Mouse (Mus musculus) neural tube, embryonic 11.5 days (tissue): ENCODE results near the gene Padi6. TPM values are rescaled to one million over a fixed set of nuclear protein-coding genes. Genes with fewer than 3 reads are reported as not detected.

Source experiments
- ATAC-seq: fragments of 200-750 bp; cut with Nextera tagmentation; 2 replicates; pipeline ENCODE4 v1.8.0; 2017; ENCODE audit warnings: moderate number of reproducible peaks, mild to moderate bottlenecking, moderate TSS enrichment, moderate library complexity; ENCODE audit not compliant: insufficient read depth, low FRiP score, low TSS enrichment
- DNase-seq: peaks from one replicate; pipeline ENCODE4 v3.0.0-alpha.2; 2015; ENCODE audit warnings: low spot score
- H3K27ac ChIP-seq: fragments of 300-500 bp; sonication (generic); 2 replicates; pipeline ENCODE4 v1.5.1; 2014; ENCODE audit warnings: low read depth, mild to moderate bottlenecking, low read length
- H3K27me3 ChIP-seq: fragments of 300-500 bp; sonication (generic); 2 replicates; pipeline ENCODE4 v1.6.1; 2014; ENCODE audit warnings: mild to moderate bottlenecking, low read length, mixed read lengths; ENCODE audit not compliant: control insufficient read depth, insufficient read depth
- H3K36me3 ChIP-seq: fragments of 300-500 bp; sonication (generic); 2 replicates; pipeline ENCODE4 v1.6.1; 2014; ENCODE audit warnings: mild to moderate bottlenecking, low read length, moderate library complexity, mixed read lengths; ENCODE audit not compliant: control insufficient read depth, insufficient read depth
- H3K4me1 ChIP-seq: fragments of 300-500 bp; sonication (generic); 2 replicates; pipeline ENCODE4 v1.6.1; 2014; ENCODE audit warnings: low read length, mixed read lengths; ENCODE audit not compliant: control insufficient read depth, insufficient read depth
- H3K4me2 ChIP-seq: fragments of 300-500 bp; sonication (generic); 2 replicates; pipeline ENCODE4 v1.6.1; 2014; ENCODE audit warnings: low read depth, mild to moderate bottlenecking, moderate library complexity
- H3K4me3 ChIP-seq: fragments of 300-500 bp; sonication (generic); 2 replicates; pipeline ENCODE4 v1.5.1; 2014; ENCODE audit warnings: low read depth, low read length
- H3K9ac ChIP-seq: fragments of 300-500 bp; sonication (generic); 2 replicates; pipeline ENCODE4 v1.6.1; 2014; ENCODE audit warnings: mild to moderate bottlenecking, low read length
- H3K9me3 ChIP-seq: fragments of 300-500 bp; sonication (generic); 2 replicates; pipeline ENCODE4 v1.6.1; 2016; ENCODE audit warnings: low read length; ENCODE audit not compliant: control insufficient read depth
- WGBS: fragments of 180-500 bp; shearing (Covaris S2); extraction: QIAGEN DNeasy Blood & Tissue Kit; methylation state at CpG from one replicate; pipeline ENCODE4 v1.1.7; 2014; 5-methylcytosine and 5-hydroxymethylcytosine counted together
- polyA plus RNA-seq: library from polyadenylated mRNA; unstranded; fragments of >200 nt; fragmentation: Nextera tagmentation; extraction: Ambion mirVana; gene quantifications from 2 replicates; pipeline ENCODE4 v1.2.1, GENCODE M21; 2014

Gene Padi6
- polyA plus RNA-seq, 1 experiment from 2014 or later, result not detected

DNA sequence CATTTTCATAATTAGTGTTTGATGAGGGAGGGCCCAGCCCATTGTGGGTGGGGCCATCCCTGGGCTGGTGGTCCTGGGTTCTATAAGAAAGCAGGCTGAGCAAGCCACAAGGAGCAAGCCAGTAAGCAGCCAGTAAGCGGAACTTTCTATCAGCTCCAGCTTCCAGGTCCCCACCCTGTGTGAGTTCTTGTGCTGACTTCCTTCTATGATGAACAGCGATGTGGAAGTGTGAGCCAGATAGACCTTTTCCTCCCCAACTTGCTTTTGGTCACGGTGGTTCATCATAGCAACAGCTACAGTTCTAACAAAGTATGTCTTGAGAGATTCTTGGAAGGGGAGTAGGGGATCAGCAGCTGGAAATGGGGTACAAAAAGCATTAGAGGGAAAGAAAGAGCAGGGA, 23.5 kb upstream of the Padi6 start:
- Histone ChIP-seq H3K9me3 (no peaks in the 10 kb centered on the region), H3K9ac (no peak overlapping the region), H3K27ac (no peak overlapping the region), H3K36me3 (no peaks in the 10 kb centered on the region), H3K4me1 (no peaks in the 10 kb centered on the region; the same call in 1 of the 2 replicates), H3K4me3 (no peak overlapping the region), H3K4me2 (no peak overlapping the region), H3K27me3 (no peaks in the 10 kb centered on the region)
- 81% methylated on average over 3 of the region's 3 CpGs for WGBS
- DNase-seq (no peak), ATAC-seq (no peak)

GRCm38 (mm10) chr4:140763158-140763557, 20.7 kb upstream of the Padi6 start:
- Histone ChIP-seq H3K4me3 (no peak overlapping the region), H3K4me2 (no peak overlapping the region), H3K9ac (no peak overlapping the region), H3K4me1 (peaks cover 2% of the 10 kb centered on the region), H3K27ac (no peak overlapping the region), H3K36me3 (no peaks in the 10 kb centered on the region), H3K9me3 (no peaks in the 10 kb centered on the region), H3K27me3 (no peaks in the 10 kb centered on the region)
- DNase-seq (peak; percentile 67), ATAC-seq (0 out of 2 replicates have a peak, but pooled peaks have one; percentile 13)
- 17% methylated on average over 9 of the region's 9 CpGs for WGBS

- Histone ChIP-seq H3K27me3 (no peaks in the 10 kb centered on the region), H3K27ac (no peak overlapping the region), H3K4me3 (no peak overlapping the region), H3K4me1 (peaks cover 6% of the 10 kb centered on the region), H3K9me3 (no peaks in the 10 kb centered on the region), H3K9ac (no peak overlapping the region), H3K36me3 (no peaks in the 10 kb centered on the region), H3K4me2 (no peak overlapping the region)
- WGBS, result 89% methylated on average over 7 of the region's 7 CpGs
- ATAC-seq (no peak), DNase-seq (no peak)
Measured at GRCm38 (mm10) chr4:140761601-140762000, 19.2 kb upstream of the Padi6 start.

- no peaks in the 10 kb centered on the region for H3K27me3 ChIP-seq
- H3K9me3 ChIP-seq, result no peaks in the 10 kb centered on the region
- H3K4me3 ChIP-seq, result no peak overlapping the region
Measured at GRCm38 (mm10) chr4:140755811-140756210, 13.4 kb upstream of the Padi6 start.

GRCm38 (mm10) chr4:140753366-140753765, 10.9 kb upstream of the Padi6 start:
- H3K27me3 ChIP-seq, result no peaks in the 10 kb centered on the region
- no peak overlapping the region for H3K27ac ChIP-seq
- no peak overlapping the region for H3K9ac ChIP-seq
- no peak for DNase-seq
- H3K4me1 ChIP-seq, result peaks cover 13% of the 10 kb centered on the region
- no peaks in the 10 kb centered on the region for H3K36me3 ChIP-seq
- 59% methylated on average over 7 of the region's 7 CpGs for WGBS
- no peak for ATAC-seq
- H3K9me3 ChIP-seq, result no peaks in the 10 kb centered on the region
- H3K4me3 ChIP-seq, result no peak overlapping the region
- no peak overlapping the region for H3K4me2 ChIP-seq

More at GRCm38 (mm10) chr4:140755811-140756210, 13.4 kb upstream of the Padi6 start:
- peaks cover 9% of the 10 kb centered on the region for H3K4me1 ChIP-seq
- no peak overlapping the region for H3K4me2 ChIP-seq
- H3K9ac ChIP-seq, result no peak overlapping the region
- DNase-seq (no peak), ATAC-seq (no peak)
- no peaks in the 10 kb centered on the region for H3K36me3 ChIP-seq
- 87% methylated on average over 3 of the region's 3 CpGs for WGBS
- no peak overlapping the region for H3K27ac ChIP-seq

DNA sequence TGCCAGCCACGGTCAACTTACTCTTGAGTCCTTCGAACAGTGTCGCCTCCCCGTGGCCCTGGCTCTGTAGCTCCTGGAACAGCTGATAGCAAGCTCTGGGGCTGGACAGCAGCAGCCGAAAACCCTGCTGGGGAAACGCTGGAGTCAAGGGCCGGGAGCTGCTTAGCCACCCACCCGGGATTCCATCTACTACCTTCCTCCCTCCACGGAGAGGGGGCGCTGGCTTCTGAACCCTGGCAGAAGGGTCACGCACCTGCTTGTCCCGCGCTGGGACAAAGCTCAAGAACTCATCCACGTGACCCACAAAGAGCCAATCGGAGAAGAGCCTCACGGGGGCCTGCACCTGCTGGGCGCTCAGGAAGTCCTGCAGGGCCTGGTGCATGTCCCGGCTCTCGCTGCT, 7.9 kb upstream of the Padi6 start:
- ATAC-seq (no peak), DNase-seq (peak; percentile 47)
- Histone ChIP-seq H3K27me3 (no peaks in the 10 kb centered on the region), H3K4me3 (no peak overlapping the region), H3K9me3 (no peaks in the 10 kb centered on the region), H3K9ac (peak overlapping the region; percentile 5; the same call in 1 of the 2 replicates), H3K27ac (no peak overlapping the region), H3K4me1 (peaks cover 7% of the 10 kb centered on the region; the same call in 1 of the 2 replicates), H3K4me2 (peak overlapping the region; percentile 34), H3K36me3 (no peaks in the 10 kb centered on the region)
- 5% methylated on average over 19 of the region's 19 CpGs for WGBS

DNA sequence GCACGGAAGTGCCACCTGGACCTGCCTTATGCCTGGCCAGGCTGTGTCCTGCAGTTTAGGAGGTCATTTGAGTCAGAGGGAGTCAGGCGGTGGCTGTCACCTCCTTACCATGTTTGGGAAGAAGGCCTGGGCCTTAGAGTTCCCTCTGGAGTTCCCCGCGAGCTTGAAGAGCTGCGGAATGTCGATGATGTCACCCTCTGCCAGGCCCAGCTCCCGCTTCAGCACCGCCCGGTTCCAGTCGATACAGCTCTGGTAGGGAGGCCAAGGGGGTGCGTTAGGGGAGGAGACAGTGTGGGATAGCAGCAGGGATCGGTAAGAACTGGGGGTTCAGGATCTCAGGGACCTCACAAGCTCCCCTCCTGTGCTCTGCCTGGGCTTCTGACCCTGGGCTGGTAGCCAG, 5.5 kb upstream of the Padi6 start:
- 30% methylated on average over 12 of the region's 12 CpGs for WGBS
- Histone ChIP-seq H3K36me3 (no peaks in the 10 kb centered on the region), H3K9ac (no peak overlapping the region), H3K27ac (no peak overlapping the region), H3K4me2 (no peak overlapping the region), H3K27me3 (no peaks in the 10 kb centered on the region), H3K9me3 (no peaks in the 10 kb centered on the region), H3K4me1 (peaks cover 6% of the 10 kb centered on the region), H3K4me3 (no peak overlapping the region)
- no peak for ATAC-seq
- no peak for DNase-seq

GRCm38 (mm10) chr4:140744654-140745053, 2.2 kb upstream of the Padi6 start:
- peaks cover 5% of the 10 kb centered on the region; the same call in 1 of the 2 replicates for H3K4me1 ChIP-seq
- no peak for ATAC-seq
- H3K4me2 ChIP-seq, result no peak overlapping the region
- H3K9me3 ChIP-seq, result no peaks in the 10 kb centered on the region
- no peak overlapping the region for H3K4me3 ChIP-seq
- WGBS, result 30% methylated on average over 3 of the region's 3 CpGs
- H3K36me3 ChIP-seq, result no peaks in the 10 kb centered on the region
- H3K9ac ChIP-seq, result no peak overlapping the region
- DNase-seq, result peak; percentile 30
- H3K27ac ChIP-seq, result no peak overlapping the region
- no peaks in the 10 kb centered on the region for H3K27me3 ChIP-seq

DNA sequence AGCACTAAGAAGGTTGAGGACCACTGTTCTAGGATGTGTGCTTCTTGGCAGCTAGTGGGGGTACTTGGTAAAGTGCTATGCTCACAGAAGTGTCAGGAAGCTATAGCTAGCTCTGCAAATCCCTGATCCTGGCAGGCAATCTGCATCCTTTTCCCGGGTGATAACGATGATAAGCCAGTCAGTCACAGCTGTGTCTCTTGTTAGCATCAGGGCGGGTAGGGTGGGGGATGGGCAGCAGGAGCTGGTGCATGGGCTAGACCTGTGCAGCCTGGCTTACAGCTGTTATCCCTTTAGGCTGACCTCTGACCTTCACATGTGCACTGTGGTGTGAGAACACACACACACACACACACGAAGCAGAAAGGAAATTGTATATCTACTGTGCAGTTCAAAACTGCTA, 643 bp upstream of the Padi6 start:
- ATAC-seq (no peak), DNase-seq (peak; percentile 27)
- Histone ChIP-seq H3K9me3 (no peaks in the 10 kb centered on the region), H3K4me3 (no peak overlapping the region), H3K27me3 (no peaks in the 10 kb centered on the region), H3K36me3 (no peaks in the 10 kb centered on the region), H3K4me2 (no peak overlapping the region), H3K9ac (no peak overlapping the region), H3K4me1 (peaks cover 5% of the 10 kb centered on the region; the same call in 1 of the 2 replicates), H3K27ac (no peak overlapping the region)
- 58% methylated on average over 4 of the region's 4 CpGs for whole genome bisulfite sequencing
